Mouse (Mus musculus) liver, postnatal 0 days (tissue): ENCODE measurements around the gene Nudt13. TPM values are rescaled to one million over a fixed set of nuclear protein-coding genes. Genes with fewer than 3 reads are reported as not detected.

Experiments used
- ATAC-seq: fragments of 200-750 bp; cut with Nextera tagmentation; 2 replicates; pipeline ENCODE4 v1.8.0; 2017; ENCODE audit warnings: mild to moderate bottlenecking, moderate library complexity
- DNase-seq: peaks from one replicate; pipeline ENCODE4 v3.0.0-alpha.2; 2016
- H3K27ac ChIP-seq: fragments of 300-500 bp; sonication (generic); 2 replicates; pipeline ENCODE4 v1.5.1; 2014; ENCODE audit warnings: antibody characterized with exemption, moderate library complexity, mild to moderate bottlenecking, low read depth
- H3K27me3 ChIP-seq: fragments of 300-500 bp; sonication (generic); 2 replicates; pipeline ENCODE4 v1.6.1; 2014; ENCODE audit warnings: low read length, control low read depth, mixed read lengths; ENCODE audit not compliant: insufficient read depth
- H3K36me3 ChIP-seq: fragments of 300-500 bp; sonication (generic); replicated peaks from 2 replicates; pipeline ENCODE4 v1.6.1; 2014; ENCODE audit warnings: mild to moderate bottlenecking, control low read depth, low read length, moderate library complexity, mixed read lengths; ENCODE audit not compliant: insufficient read depth
- H3K4me1 ChIP-seq: fragments of 300-500 bp; sonication (generic); 2 replicates; pipeline ENCODE4 v1.6.1; 2014; ENCODE audit warnings: antibody characterized with exemption, mild to moderate bottlenecking, control low read depth; ENCODE audit not compliant: insufficient read depth
- H3K4me2 ChIP-seq: fragments of 300-500 bp; sonication (generic); 2 replicates; pipeline ENCODE4 v1.6.1; 2014; ENCODE audit warnings: low read depth, mild to moderate bottlenecking, low read length, moderate library complexity, mixed read lengths
- H3K4me3 ChIP-seq: fragments of 300-500 bp; sonication (generic); 2 replicates; pipeline ENCODE4 v1.5.1; 2014; ENCODE audit warnings: low read depth, low read length
- H3K9ac ChIP-seq: fragments of 300-500 bp; sonication (generic); replicated peaks from 2 replicates; pipeline ENCODE4 v1.6.1; 2014; ENCODE audit warnings: mild to moderate bottlenecking, moderate library complexity
- H3K9me3 ChIP-seq: fragments of 300-500 bp; sonication (generic); 2 replicates; pipeline ENCODE4 v1.6.1; 2016; ENCODE audit warnings: mild to moderate bottlenecking, control low read depth, low read length, mixed read lengths
- CTCF ChIP-seq: sonication (generic); IDR thresholded peaks from 2 replicates; pipeline ENCODE4 v1.5.1; 2016; ENCODE audit warnings: antibody characterized with exemption, low read depth
- EP300 ChIP-seq: IDR thresholded peaks from 2 replicates; pipeline ENCODE4 v1.6.1; 2016; ENCODE audit warnings: antibody characterized with exemption, low read depth, mild to moderate bottlenecking
- WGBS: fragments of 180-500 bp; shearing (Covaris S2); extraction: QIAGEN DNeasy Blood & Tissue Kit; methylation state at CpG from one replicate; pipeline ENCODE4 v1.1.7; 2014; ENCODE audit not compliant: insufficient replicate concordance; 5-methylcytosine and 5-hydroxymethylcytosine counted together
- polyA plus RNA-seq: library from polyadenylated mRNA; unstranded; fragments of >200 nt; fragmentation: Nextera tagmentation; extraction: Ambion mirVana; gene quantifications from 2 replicates; pipeline ENCODE4 v1.2.1, GENCODE M21; 2015

The Nudt13 gene
- polyA plus RNA-seq, 1 experiment from 2014 or later, result 5.5 TPM

DNA sequence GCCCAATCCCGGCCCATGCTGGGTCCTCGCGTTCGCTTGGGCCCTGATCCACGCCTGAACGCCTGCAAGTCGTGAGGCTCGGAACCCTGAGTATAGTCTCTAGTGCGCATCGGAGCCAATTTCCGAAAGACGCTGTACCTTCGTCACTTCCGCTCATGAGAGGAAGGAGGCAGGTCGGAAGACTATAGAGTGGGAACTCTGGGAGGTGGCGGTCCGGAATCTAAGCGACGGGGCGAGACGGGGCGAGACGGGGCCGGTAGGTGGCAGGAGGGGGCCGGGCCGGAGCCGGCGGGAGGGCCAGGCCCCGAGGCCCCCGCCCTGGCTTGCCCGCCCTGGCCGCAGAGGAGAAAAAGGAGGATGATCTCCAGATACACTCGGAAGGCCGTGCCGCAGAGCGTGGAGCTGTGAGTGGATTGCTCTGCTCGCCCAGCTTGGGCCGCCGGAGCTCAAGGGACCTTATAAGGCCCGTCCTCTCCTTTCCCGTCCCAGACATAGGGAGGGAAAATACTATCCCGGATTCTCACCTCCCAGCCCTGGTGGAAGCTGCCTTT, 53.6 kb downstream of the Nudt13 start, which contains the start of the genes Ecd and Fam149b:
Ecd (minus strand) TSS at position 131 of the 551 bp plus-strand sequence.
Fam149b (plus strand) TSS at position 172 of the 551 bp plus-strand sequence.
- 2% methylated on average over 40 of the region's 42 CpGs for WGBS
- peak within 1 kb of the TSS; percentile 76 for H3K4me3 ChIP-seq
- DNase-seq, result peak; percentile 94
- H3K36me3 ChIP-seq, result peaks cover 10% of the 10 kb centered on the region
- peak; percentile 97 for ATAC-seq
- no peak for TF ChIP-seq EP300
- TF ChIP-seq CTCF, result peak; percentile 77
- peaks cover 18% of the 10 kb centered on the region; the same call in 1 of the 2 replicates for H3K4me1 ChIP-seq
- H3K9ac ChIP-seq, result peak within 1 kb of the TSS; percentile 93
- H3K9me3 ChIP-seq, result no peaks in the 10 kb centered on the region
- H3K27ac ChIP-seq, result peak within 1 kb of the TSS; percentile 88
- peak within 1 kb of the TSS; percentile 83 for H3K4me2 ChIP-seq
- H3K27me3 ChIP-seq, result no peaks in the 10 kb centered on the region

DNA sequence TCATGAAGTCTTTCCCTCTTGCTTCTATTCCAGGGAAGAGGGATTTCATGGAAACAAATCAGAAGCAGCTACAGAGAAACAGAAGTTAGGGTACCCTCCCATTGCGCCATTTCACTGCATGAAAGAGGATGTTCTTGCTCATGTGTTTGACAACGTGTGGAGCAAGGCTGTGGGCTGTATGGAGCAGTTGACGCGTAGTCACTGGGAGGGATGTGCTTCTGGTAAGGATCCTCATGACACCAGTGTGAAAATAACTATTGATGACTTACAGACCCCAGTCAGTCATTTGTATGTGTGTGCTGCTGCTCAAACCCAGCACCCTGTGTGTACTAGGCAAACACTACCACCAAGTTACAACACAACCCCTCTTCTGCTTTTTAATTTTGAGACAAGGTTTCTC, 68.7 kb downstream of the Nudt13 start:
- ATAC-seq (no peak), DNase-seq (peak; percentile 28)
- Histone ChIP-seq H3K27ac (0 out of 2 replicates have a peak overlapping the region, but pooled peaks have one; percentile 22), H3K9ac (no peak overlapping the region), H3K36me3 (peaks cover 30% of the 10 kb centered on the region), H3K27me3 (no peaks in the 10 kb centered on the region), H3K9me3 (no peaks in the 10 kb centered on the region), H3K4me2 (no peak overlapping the region), H3K4me3 (no peak overlapping the region), H3K4me1 (no peaks in the 10 kb centered on the region)
- TF ChIP-seq EP300, result no peak
- TF ChIP-seq CTCF, result no peak
- 78% methylated on average over 4 of the region's 4 CpGs for WGBS

Other genes starting within 250 kb of the Nudt13 start
- 9.6 and 11.0 TPM in 2 replicates for gene Saysd1, start 156.2 kb upstream of the Nudt13 start, polyA plus RNA-seq
- 4.5 and 5.1 TPM in 2 replicates for gene Kcnk5, start 112.9 kb upstream of the Nudt13 start, polyA plus RNA-seq
- 1.4 and 2.0 TPM in 2 replicates for gene Kcnk16, start 25.5 kb upstream of the Nudt13 start, polyA plus RNA-seq
- 19.8 and 23.0 TPM in 2 replicates for gene Ecd, start 53.4 kb downstream of the Nudt13 start, polyA plus RNA-seq
- gene Fam149b, start 53.5 kb downstream of the Nudt13 start, polyA plus RNA-seq, result 5.4 and 5.7 TPM in 2 replicates
- gene Dnajc9, start 94.2 kb downstream of the Nudt13 start, polyA plus RNA-seq, result 54.9 and 56.4 TPM in 2 replicates
- gene Mrps16, start 98.9 kb downstream of the Nudt13 start, polyA plus RNA-seq, result 47.3 and 49.9 TPM in 2 replicates
- gene Cfap70, start 157.5 kb downstream of the Nudt13 start, polyA plus RNA-seq, result 0.11 TPM in 1 of 2 replicates, not detected in the other
- 26.1 and 29.2 TPM in 2 replicates for gene Anxa7, start 185.4 kb downstream of the Nudt13 start, polyA plus RNA-seq
- gene Mss51, start 202.2 kb downstream of the Nudt13 start, polyA plus RNA-seq, result 0.40 and 0.41 TPM in 2 replicates